Mouse (Mus musculus) heart, postnatal 14 days (tissue): ENCODE data around the gene Aunip. TPM values are rescaled to one million over a fixed set of nuclear protein-coding genes. Genes with fewer than 3 reads are reported as not detected.

Experiments used
- DNase-seq, 2 experiments: peaks; one replicate each; pipeline ENCODE4 v3.0.0; 2021 to 2022
- intact Hi-C: fragments of 180-260 bp; cut with DNase I; formaldehyde crosslinking; loops from one replicate; pipeline ENCODE4 v1.15.1; 2025
- microRNA-seq, 2 experiments: library from miRNA; unstranded; fragments of <30 nt; microRNA quantifications; one replicate each; pipeline ENCODE4 v1.2.0; 2021 to 2022
- total RNA-seq, 2 experiments: library from RNA; stranded (reverse); gene quantifications; 2 replicates each; pipeline ENCODE4 v1.2.3; 2021

The Aunip gene
- total RNA-seq, 2 experiments from 2014 or later = 0.68 TPM; not detected in 1

GRCm38 (mm10) chr4:134572449-134573300 lies 61.9 kb downstream of the Aunip start:
- intact Hi-C loops = no loop called here
- DNase-seq = no peak

Small RNA genes lying within 50 kb of the gene (microRNA-seq; reads per million reads assigned to microRNA genes)
- 0.85 to 1.9 reads per million in 2 experiments for gene Gm23634
- 0 reads per million in 2 experiments for gene Mir6403

Other genes with a start within 250 kb of the Aunip start
- 1 to 10 TPM; 6.6 to 8.6 TPM for gene Pdik1l, start 223.1 kb upstream of the Aunip start, total RNA-seq
- gene Trim63, start 195.9 kb upstream of the Aunip start, total RNA-seq = 100 to 1,000 TPM; 193 to 217 TPM
- gene Slc30a2, start 167.8 kb upstream of the Aunip start, total RNA-seq = under 1 TPM; 0.68 to 0.96 TPM
- gene Extl1, start 127.1 kb upstream of the Aunip start, total RNA-seq = 10 to 100 TPM; 11.4 to 12.0 TPM
- 1 to 10 TPM; 7.5 to 8.6 TPM for gene Pafah2, start 114.7 kb upstream of the Aunip start, total RNA-seq
- 10 to 100 TPM; 50.0 to 79.2 TPM for gene Stmn1, start 42.7 kb upstream of the Aunip start, total RNA-seq
- 10 to 100 TPM; 15.5 to 19.6 TPM for gene Paqr7, start 14.3 kb upstream of the Aunip start, total RNA-seq
- gene Mtfr1l, start 24.4 kb downstream of the Aunip start, total RNA-seq = 100 to 1,000 TPM; 162 to 167 TPM
- 10 to 100 TPM; 26.1 to 27.9 TPM for gene Selenon, start 41.2 kb downstream of the Aunip start, total RNA-seq
- gene Man1c1, start 193.3 kb downstream of the Aunip start, total RNA-seq = 10 to 100 TPM; 25.1 to 25.8 TPM